9 mouse cellular contexts compared by ENCODE assay signal in genomic region chr6:145441416-145442110, GRCm38 (mm10).
DNase-seq lines count a peak whose midpoint lies in the region; ATAC-seq and TF ChIP-seq lines count a peak whose summit lies in the region.
"Had no signal": no experiment of that assay in that cellular context is flagged by ENCODE, and none has a peak within 500 bp of the region (broad histone marks: within the 10 kb centered on the region; RNA-seq: fewer than 3 reads in every experiment).

No protein-coding gene starts in this region.

- intact Hi-C loops in heart, postnatal 36 days (cut with DNase I): loop anchor here (2.0 kb wide), 1 partner anchor 353 kb away; no protein-coding TSS in a partner anchor

- H3K36me3 ChIP-seq in embryonic facial prominence, embryonic 14.5 days (ENCODE audit: control insufficient read depth, insufficient read depth, low read length): no peaks in the 10 kb centered on the region
- H3K36me3 ChIP-seq in limb, embryonic 14.5 days (ENCODE audit: control insufficient read depth, insufficient read depth, low read length): no peaks in the 10 kb centered on the region; the same call in 1 of the 2 replicates
- H3K36me3 ChIP-seq: neural tube, embryonic 12.5 days had no signal

- no peak overlapping the region for H3K4me3 ChIP-seq in layer of hippocampus, adult 2 months
- H3K4me3 ChIP-seq in bone marrow, adult 2 months (replicated peaks; ENCODE audit: control insufficient read depth, low read depth, low read length): no peak overlapping the region
- H3K4me3 ChIP-seq in embryonic facial prominence, embryonic 14.5 days (ENCODE audit: low read depth, low read length): no peak overlapping the region
- H3K4me3 ChIP-seq in limb, embryonic 14.5 days (replicated peaks; ENCODE audit: low read length): no peak overlapping the region
- H3K4me3 ChIP-seq: neural tube, embryonic 12.5 days had no signal

- H3K9me3 ChIP-seq in embryonic facial prominence, embryonic 14.5 days (ENCODE audit: control insufficient read depth, low read length): no peaks in the 10 kb centered on the region
- H3K9me3 ChIP-seq in limb, embryonic 14.5 days (ENCODE audit: control insufficient read depth, low read length): no peaks in the 10 kb centered on the region
- H3K9me3 ChIP-seq: neural tube, embryonic 12.5 days had no signal

- peak; percentile 60; the same call in 1 of the 2 replicates for ATAC-seq in embryonic facial prominence, embryonic 14.5 days (ENCODE audit: low read depth)
- ATAC-seq in limb, embryonic 14.5 days (ENCODE audit: low FRiP score, low read depth): peak; percentile 74

- no peaks in the 10 kb centered on the region for H3K27me3 ChIP-seq in embryonic facial prominence, embryonic 14.5 days (replicated peaks; ENCODE audit: control insufficient read depth, insufficient read depth, low read length)
- no peaks in the 10 kb centered on the region for H3K27me3 ChIP-seq in limb, embryonic 14.5 days (ENCODE audit: control insufficient read depth, insufficient read depth, low read length)
- H3K27me3 ChIP-seq: neural tube, embryonic 12.5 days had no signal

- no peaks in the 10 kb centered on the region for H3K4me1 ChIP-seq in bone marrow, adult 2 months (ENCODE audit: control insufficient read depth, insufficient read depth, low read length)
- peaks cover 33% of the 10 kb centered on the region for H3K4me1 ChIP-seq in embryonic facial prominence, embryonic 14.5 days (ENCODE audit: control insufficient read depth, insufficient read depth, low read length)
- H3K4me1 ChIP-seq in limb, embryonic 14.5 days (ENCODE audit: control insufficient read depth, insufficient read depth, low read length): peaks cover 28% of the 10 kb centered on the region
- H3K4me1 ChIP-seq: neural tube, embryonic 12.5 days had no signal

- no peak overlapping the region for H3K9ac ChIP-seq in embryonic facial prominence, embryonic 14.5 days (ENCODE audit: low read depth, low read length)
- H3K9ac ChIP-seq in limb, embryonic 14.5 days (ENCODE audit: low read depth, low read length, severe bottlenecking): no peak overlapping the region
- H3K9ac ChIP-seq: neural tube, embryonic 12.5 days had no signal

- 69% methylated on average over 18 of the region's 18 CpGs for WGBS in bone marrow, adult 2 months
- WGBS in embryonic facial prominence, embryonic 14.5 days: 49% methylated on average over 18 of the region's 18 CpGs
- 56% methylated on average over 18 of the region's 18 CpGs for WGBS in limb, embryonic 14.5 days

- H3K4me2 ChIP-seq in embryonic facial prominence, embryonic 14.5 days (ENCODE audit: low read depth, low read length): 0 out of 2 replicates have a peak overlapping the region, but pooled peaks have one; percentile 2
- no peak overlapping the region for H3K4me2 ChIP-seq in limb, embryonic 14.5 days (replicated peaks; ENCODE audit: low read depth, low read length, severe bottlenecking)
- H3K4me2 ChIP-seq: neural tube, embryonic 12.5 days had no signal

- TF ChIP-seq POLR2A in bone marrow, adult 2 months (IDR thresholded peaks at IDR 0.05; ENCODE audit: borderline replicate concordance, control insufficient read depth, low read depth, low read length): no peak
- TF ChIP-seq POLR2A in limb, embryonic 14.5 days (IDR thresholded peaks at IDR 0.05; ENCODE audit: borderline replicate concordance, extremely low read depth, insufficient read depth, insufficient read length): no peak

- peak; percentile 79 for TF ChIP-seq CTCF in layer of hippocampus, adult 2 months (conservative IDR thresholded peaks at IDR 0.05)
- peak; percentile 38 for TF ChIP-seq CTCF in bone marrow, adult 2 months (IDR thresholded peaks at IDR 0.05; ENCODE audit: control insufficient read depth, insufficient read depth, low read length)

- DNase-seq in layer of hippocampus, adult 2 months (ENCODE audit: low spot score in 2 of 2): peak in 1 of 2 experiments; percentile 34
- no peak for DNase-seq in layer of hippocampus, adult 9-11 months
- peak; percentile 85 for DNase-seq in embryonic facial prominence, embryonic 14.5 days (ENCODE audit: low spot score)
- peak; percentile 43 to 48 for DNase-seq in heart, postnatal 36 days
- peak; percentile 75 for DNase-seq in limb, embryonic 14.5 days (ENCODE audit: low spot score)
- DNase-seq in skeletal muscle tissue, adult 2 months (ENCODE audit: low read depth, low spot score): peak; percentile 74
- DNase-seq in spleen, postnatal 14 days (ENCODE audit: low spot score in 2 of 2): no peak

- H3K27ac ChIP-seq in layer of hippocampus, adult 2 months: no peak overlapping the region
- H3K27ac ChIP-seq in bone marrow, adult 2 months (ENCODE audit: control insufficient read depth, insufficient read depth, low read depth, low read length, poor library complexity): no peak overlapping the region
- H3K27ac ChIP-seq in embryonic facial prominence, embryonic 14.5 days (replicated peaks; ENCODE audit: low read depth, low read length): peak overlapping the region; percentile 80
- peak overlapping the region; percentile 69 for H3K27ac ChIP-seq in limb, embryonic 14.5 days (replicated peaks; ENCODE audit: low read depth, low read length)
- H3K27ac ChIP-seq: neural tube, embryonic 12.5 days had no signal

Comparison
In these comparisons a context has a peak if more than half of its experiments do, and no peak if none do; other contexts are left out.
1. DNase-seq: peak in embryonic facial prominence, embryonic 14.5 days (single experiment), heart, postnatal 36 days (2 of 2), limb, embryonic 14.5 days (single experiment) and skeletal muscle tissue, adult 2 months (single experiment); none in layer of hippocampus, adult 9-11 months (single experiment) and spleen, postnatal 14 days (0 of 2).
2. H3K27ac ChIP-seq: peak in embryonic facial prominence, embryonic 14.5 days (single experiment) and limb, embryonic 14.5 days (single experiment); none in layer of hippocampus, adult 2 months (single experiment) and bone marrow, adult 2 months (single experiment).